Mouse (Mus musculus) G1E (cell line): ENCODE results near the gene Rgs3. TPM values are rescaled to one million over a fixed set of nuclear protein-coding genes. Genes with fewer than 3 reads are reported as not detected.

Experiments
- ATAC-seq: 2 replicates; pipeline ENCODE4 v1.8.0; 2016; ENCODE audit warnings: mild to moderate bottlenecking; ENCODE audit not compliant: insufficient number of reproducible peaks, poor library complexity, low FRiP score, severe bottlenecking; ENCODE audit errors: extremely low read depth
- DNase-seq: peaks from one replicate; pipeline ENCODE4 v3.0.0; 2012; ENCODE audit warnings: low spot score
- H3K27me3 ChIP-seq: 2 replicates; pipeline ENCODE4 v1.6.1; 2012; ENCODE audit warnings: mild to moderate bottlenecking, low read length, inconsistent platforms; ENCODE audit not compliant: insufficient read depth
- H3K36me3 ChIP-seq: replicated peaks from 2 replicates; pipeline ENCODE3; 2012; ENCODE audit warnings: mild to moderate bottlenecking, inconsistent platforms
- H3K4me1 ChIP-seq: 2 replicates; pipeline ENCODE4 v1.6.1; 2012; ENCODE audit warnings: low read depth, low read length, inconsistent platforms, mixed read lengths; ENCODE audit not compliant: insufficient read depth
- H3K4me3 ChIP-seq: 2 replicates; pipeline ENCODE4 v1.5.1; 2012; ENCODE audit warnings: low read depth, mild to moderate bottlenecking, inconsistent platforms, low read length, moderate library complexity, mixed read lengths
- H3K9me3 ChIP-seq: replicated peaks from 2 replicates; pipeline ENCODE4 v1.6.1; 2012; ENCODE audit warnings: inconsistent platforms
- CTCF ChIP-seq: IDR thresholded peaks from 2 replicates; pipeline ENCODE4 v1.5.1; 2012; ENCODE audit warnings: low read depth, low read length, inconsistent platforms, mixed read lengths
- GATA1 ChIP-seq: IDR thresholded peaks from 2 replicates; pipeline ENCODE4 v1.6.1; 2012; ENCODE audit warnings: borderline replicate concordance, low read length, inconsistent platforms, mixed read lengths
- GATA2 ChIP-seq: IDR thresholded peaks from 2 replicates; pipeline ENCODE4 v1.6.1; 2012; ENCODE audit warnings: low read depth, low read length, inconsistent platforms, borderline replicate concordance
- POLR2AphosphoS5 ChIP-seq: IDR thresholded peaks from 2 replicates; pipeline ENCODE4 v1.6.1; 2012; ENCODE audit warnings: low read depth, low read length, inconsistent platforms; ENCODE audit not compliant: insufficient replicate concordance
- TAL1 ChIP-seq: conservative IDR thresholded peaks from 2 replicates; pipeline ENCODE4 v1.6.1; 2012; ENCODE audit warnings: low read depth, low read length, inconsistent platforms, mixed read lengths
- polyA plus RNA-seq: library from polyadenylated mRNA; stranded (reverse); fragments of >175 nt; gene quantifications from 2 replicates; pipeline ENCODE4 v1.2.3, GENCODE M21; 2012
- total RNA-seq, 2 experiments: library from RNA; stranded (forward) in 1 of 2; stranded (reverse) in 1 of 2; fragments of 200-1000 nt in 1 of 2; fragments of >200 nt in 1 of 2; fragmentation: Nextera tagmentation in 1 of 2; gene quantifications; 2 replicates each; pipeline ENCODE4 v1.2.3; 2014 to 2017

Gene Rgs3
- total and polyA plus RNA-seq, 3 experiments: 0.16 TPM; not detected in 2

GRCm38 (mm10) chr4:62685268-62685667, 125.6 kb downstream of the Rgs3 start:
- H3K4me1 ChIP-seq: no peaks in the 10 kb centered on the region
- H3K27me3 ChIP-seq: no peaks in the 10 kb centered on the region
- peaks cover 86% of the 10 kb centered on the region for H3K9me3 ChIP-seq
- no peak for ATAC-seq
- no peak for DNase-seq
- no peak overlapping the region for H3K4me3 ChIP-seq
- TF ChIP-seq TAL1: no peak
- H3K36me3 ChIP-seq: no peaks in the 10 kb centered on the region

GRCm38 (mm10) chr4:62686769-62687168, 127.1 kb downstream of the Rgs3 start:
- Histone ChIP-seq H3K27me3 (no peaks in the 10 kb centered on the region), H3K36me3 (no peaks in the 10 kb centered on the region), H3K9me3 (peaks cover 78% of the 10 kb centered on the region), H3K4me3 (no peak overlapping the region), H3K4me1 (no peaks in the 10 kb centered on the region)
- TF ChIP-seq TAL1 (no peak), GATA1 (no peak), POLR2AphosphoS5 (no peak), GATA2 (no peak)
- DNase-seq: no peak
- ATAC-seq: no peak

GRCm38 (mm10) chr4:62688142-62688541, 128.5 kb downstream of the Rgs3 start:
- DNase-seq: no peak
- no peak overlapping the region for H3K4me3 ChIP-seq
- no peaks in the 10 kb centered on the region for H3K36me3 ChIP-seq
- H3K27me3 ChIP-seq: no peaks in the 10 kb centered on the region
- no peak for TF ChIP-seq TAL1
- no peak for TF ChIP-seq POLR2AphosphoS5
- TF ChIP-seq GATA2: no peak
- no peak for TF ChIP-seq GATA1
- TF ChIP-seq CTCF: no peak
- no peaks in the 10 kb centered on the region for H3K4me1 ChIP-seq
- ATAC-seq: no peak
- H3K9me3 ChIP-seq: peaks cover 77% of the 10 kb centered on the region

GRCm38 (mm10) chr4:62690997-62691396, 131.3 kb downstream of the Rgs3 start:
- no peaks in the 10 kb centered on the region for H3K36me3 ChIP-seq
- H3K9me3 ChIP-seq: peaks cover 75% of the 10 kb centered on the region
- no peaks in the 10 kb centered on the region for H3K27me3 ChIP-seq
- no peak for TF ChIP-seq CTCF
- no peak for TF ChIP-seq GATA2
- no peak for DNase-seq
- H3K4me1 ChIP-seq: no peaks in the 10 kb centered on the region
- no peak for ATAC-seq
- H3K4me3 ChIP-seq: no peak overlapping the region

GRCm38 (mm10) chr4:62691625-62692024, 132.0 kb downstream of the Rgs3 start:
- no peaks in the 10 kb centered on the region for H3K36me3 ChIP-seq
- no peaks in the 10 kb centered on the region for H3K27me3 ChIP-seq
- no peak overlapping the region for H3K4me3 ChIP-seq
- no peak for TF ChIP-seq TAL1
- TF ChIP-seq GATA2: no peak
- TF ChIP-seq POLR2AphosphoS5: no peak
- no peak for TF ChIP-seq CTCF
- no peak for TF ChIP-seq GATA1
- H3K9me3 ChIP-seq: peaks cover 75% of the 10 kb centered on the region
- DNase-seq (no peak), ATAC-seq (no peak)
- no peaks in the 10 kb centered on the region for H3K4me1 ChIP-seq

GRCm38 (mm10) chr4:62693839-62694238, 134.2 kb downstream of the Rgs3 start:
- TF ChIP-seq POLR2AphosphoS5 (no peak), TAL1 (no peak), GATA2 (no peak), CTCF (no peak), GATA1 (no peak)
- H3K4me1 ChIP-seq: no peaks in the 10 kb centered on the region
- peaks cover 75% of the 10 kb centered on the region for H3K9me3 ChIP-seq
- ATAC-seq (no peak), DNase-seq (no peak)
- no peaks in the 10 kb centered on the region for H3K36me3 ChIP-seq
- H3K4me3 ChIP-seq: no peak overlapping the region; the same call in 1 of the 2 replicates
- no peaks in the 10 kb centered on the region for H3K27me3 ChIP-seq
